In genomic region chr11:116625081-116626000, GRCm38 (mm10) we compare ENCODE assay signal across 8 mouse cellular contexts. TPM values are rescaled to one million over a fixed set of nuclear protein-coding genes. Genes with fewer than 3 reads are reported as not detected.
DNase-seq lines count a peak whose midpoint lies in the region; ATAC-seq and TF ChIP-seq lines count a peak whose summit lies in the region.
"Had no signal": no experiment of that assay in that cellular context is flagged by ENCODE, and none has a peak within 500 bp of the region (broad histone marks: within the 10 kb centered on the region; RNA-seq: fewer than 3 reads in every experiment).

No protein-coding gene starts in this region.

- WGBS in neural tube, embryonic 11.5 days: 74% methylated on average over 17 of the region's 17 CpGs

- DNase-seq in layer of hippocampus, adult 11-12 months (ENCODE audit: low spot score): peak; percentile 53
- DNase-seq in layer of hippocampus, postnatal 36 days: no peak
- DNase-seq in ES-E14 (ENCODE audit: low read depth, low spot score): peak; percentile 87
- DNase-seq in brain, embryonic 14.5 days (ENCODE audit: low read depth): no peak
- peak; percentile 70 to 76 for DNase-seq in kidney, postnatal 4 days
- peak; percentile 59 for DNase-seq in neural tube, embryonic 11.5 days (ENCODE audit: low spot score)
- no peak for DNase-seq in Muller cell, postnatal 12 days (ENCODE audit: inconsistent ontology term)

- no peak for ATAC-seq in neural tube, embryonic 11.5 days (ENCODE audit: insufficient read depth, low FRiP score, low TSS enrichment)

- peaks cover 7 to 34% of the 10 kb centered on the region in 2 experiments; a peak in 3 of 4 replicates for H3K4me1 ChIP-seq in ES-E14 (ENCODE audit: control insufficient read depth in 2 of 2, insufficient read depth in 2 of 2, low read length in 2 of 2, poor library complexity in 1 of 2)
- H3K4me1 ChIP-seq in neural tube, embryonic 11.5 days (ENCODE audit: control insufficient read depth, insufficient read depth, low read length): peaks cover 6% of the 10 kb centered on the region; the same call in 1 of the 2 replicates

- peak; percentile 68 for TF ChIP-seq CTCF in brain, embryonic 14.5 days (IDR thresholded peaks at IDR 0.05; ENCODE audit: borderline replicate concordance, extremely low read depth, insufficient read depth, insufficient read length)

- H3K9me3 ChIP-seq in ES-E14 (ENCODE audit: control insufficient read depth, insufficient read depth, low read depth, low read length): no peaks in the 10 kb centered on the region
- H3K9me3 ChIP-seq in neural tube, embryonic 11.5 days (ENCODE audit: control insufficient read depth, low read length): no peaks in the 10 kb centered on the region

- no peak overlapping the region for H3K4me2 ChIP-seq in neural tube, embryonic 11.5 days (ENCODE audit: low read depth)

- in situ Hi-C loops in ES-E14 (cut with MboI; ENCODE audit: low sequenced_read_pairs in 2 of 2, unreplicated experiment in 2 of 2): loop anchor here in 1 of 2 experiments (25.0 kb wide), 1 partner anchor 187 kb away; no protein-coding TSS in a partner anchor

- no peaks in the 10 kb centered on the region for H3K36me3 ChIP-seq in ES-E14 (ENCODE audit: control insufficient read depth, insufficient read depth, low read length, poor library complexity, severe bottlenecking)
- H3K36me3 ChIP-seq in neural tube, embryonic 11.5 days (ENCODE audit: control insufficient read depth, insufficient read depth, low read length): no peaks in the 10 kb centered on the region

- H3K4me3 ChIP-seq in ES-E14 (ENCODE audit: insufficient read depth in 1 of 2, low read depth in 1 of 2, low read length in 2 of 2, poor library complexity in 1 of 2, severe bottlenecking in 1 of 2): no peak overlapping the region
- H3K4me3 ChIP-seq in neural tube, embryonic 11.5 days (ENCODE audit: low read depth, low read length): no peak overlapping the region

- TF ChIP-seq POLR2A in brain, embryonic 14.5 days (IDR thresholded peaks at IDR 0.05; ENCODE audit: borderline replicate concordance, extremely low read depth, insufficient read depth, insufficient read length, poor library complexity, severe bottlenecking): no peak

- no peak overlapping the region; the same call in 1 of the 2 replicates for H3K27ac ChIP-seq in ES-E14 (ENCODE audit: insufficient read depth, low read depth, low read length, poor library complexity, severe bottlenecking)
- H3K27ac ChIP-seq in neural tube, embryonic 11.5 days (ENCODE audit: low read depth, low read length): no peak overlapping the region

- peak overlapping the region; percentile 62; the same call in 1 of the 2 replicates for H3K9ac ChIP-seq in ES-E14 (ENCODE audit: insufficient read depth, low read depth, low read length, poor library complexity, severe bottlenecking)
- no peak overlapping the region for H3K9ac ChIP-seq in neural tube, embryonic 11.5 days (ENCODE audit: low read length)

- H3K27me3 ChIP-seq in neural tube, embryonic 11.5 days (ENCODE audit: control insufficient read depth, insufficient read depth, low read length): peaks cover 13% of the 10 kb centered on the region

TF ChIP-seq in ES-E14, 5 proteins besides CTCF, POLR2A, EP300 and RAD21:
- TF ChIP-seq MAFK (IDR thresholded peaks at IDR 0.05; ENCODE audit: insufficient read depth, low read depth, low read length): no peak
- TF ChIP-seq ZNF384 (IDR thresholded peaks at IDR 0.05; ENCODE audit: low read depth, low read length): 0 out of 2 replicates have a peak, but pooled peaks have one; percentile 5
- TF ChIP-seq CHD2 (IDR thresholded peaks at IDR 0.05; ENCODE audit: low read depth, low read length): no peak
- TF ChIP-seq HCFC1 (IDR thresholded peaks at IDR 0.05; ENCODE audit: borderline replicate concordance, insufficient read depth, low read length): no peak
TF ChIP-seq in ES-E14: peak in this region for 1.

RNA-seq across cellular contexts. Expression of gene Rhbdf2, which starts 1.5 kb away (rescaled TPM):
- total RNA-seq in layer of hippocampus, postnatal 36 days (2021): 1 to 10 TPM in 1 of 2 experiments, under 1 TPM in 1; 0.90 to 1.4 TPM
- 29.3 and 53.8 TPM in 2 replicates for total RNA-seq in ES-E14 (2012; rRNA removed)
- polyA plus RNA-seq in brain, embryonic 14.5 days (2012; rRNA removed): 2.3 and 2.5 TPM in 2 replicates
- 4.9 and 5.3 TPM in 2 replicates for polyA plus RNA-seq in neural tube, embryonic 11.5 days (2014; fragmentation: Nextera tagmentation; extraction: Ambion mirVana)

RNA-seq across cellular contexts. Expression of gene Prcd, which starts 28.0 kb away (rescaled TPM):
- 1 to 10 TPM; 5.0 to 5.2 TPM for total RNA-seq in layer of hippocampus, postnatal 36 days (2021)
- total RNA-seq in ES-E14 (2012; rRNA removed): 2.0 and 2.2 TPM in 2 replicates
- 1.0 and 1.4 TPM in 2 replicates for polyA plus RNA-seq in brain, embryonic 14.5 days (2012; rRNA removed)
- 0.37 and 0.53 TPM in 2 replicates for polyA plus RNA-seq in neural tube, embryonic 11.5 days (2014; fragmentation: Nextera tagmentation; extraction: Ambion mirVana)

RNA-seq across cellular contexts. Expression of gene Cygb, which starts 28.8 kb away (rescaled TPM):
- total RNA-seq in layer of hippocampus, postnatal 36 days (2021): 10 to 100 TPM; 72.2 to 74.8 TPM
- total RNA-seq in ES-E14 (2012; rRNA removed): 0.37 and 0.40 TPM in 2 replicates
- polyA plus RNA-seq in brain, embryonic 14.5 days (2012; rRNA removed): 18.3 TPM in 2 replicates
- 2.3 and 3.0 TPM in 2 replicates for polyA plus RNA-seq in neural tube, embryonic 11.5 days (2014; fragmentation: Nextera tagmentation; extraction: Ambion mirVana)

RNA-seq across cellular contexts. Expression of gene Aanat, which starts 39.1 kb away (rescaled TPM):
- total RNA-seq in layer of hippocampus, postnatal 36 days (2021): under 1 TPM; 0.33 to 0.77 TPM
- 0.16 and 0.94 TPM in 2 replicates for total RNA-seq in ES-E14 (2012; rRNA removed)
- polyA plus RNA-seq in brain, embryonic 14.5 days (2012; rRNA removed): 1.2 and 2.7 TPM in 2 replicates
- polyA plus RNA-seq in neural tube, embryonic 11.5 days (2014; fragmentation: Nextera tagmentation; extraction: Ambion mirVana): not detected in 2 replicates
- total RNA-seq: heart, adult 18-20 months had no signal

RNA-seq across cellular contexts. Expression of gene Ube2o, which starts 44.1 kb away (rescaled TPM):
- total RNA-seq in layer of hippocampus, postnatal 36 days (2021): 10 to 100 TPM; 91.3 to 98.8 TPM
- total RNA-seq in ES-E14 (2012; rRNA removed): 45.2 and 50.0 TPM in 2 replicates
- 54.3 and 68.5 TPM in 2 replicates for polyA plus RNA-seq in brain, embryonic 14.5 days (2012; rRNA removed)
- polyA plus RNA-seq in neural tube, embryonic 11.5 days (2014; fragmentation: Nextera tagmentation; extraction: Ambion mirVana): 28.8 and 29.1 TPM in 2 replicates

Comparison
In these comparisons a context has a peak if more than half of its experiments do, and no peak if none do; other contexts are left out.
1. DNase-seq: peak in layer of hippocampus, adult 11-12 months (single experiment), ES-E14 (single experiment), kidney, postnatal 4 days (2 of 2) and neural tube, embryonic 11.5 days (single experiment); none in layer of hippocampus, postnatal 36 days (0 of 2), brain, embryonic 14.5 days (single experiment) and Muller cell, postnatal 12 days (single experiment).
2. RNA of gene Rhbdf2, which starts 1.5 kb away (total RNA-seq): 29.3 to 53.8 TPM in ES-E14; 0.90 to 1.4 TPM in layer of hippocampus, postnatal 36 days; every median in the first group is over 10 times any median in the second.
3. RNA of gene Cygb, which starts 28.8 kb away (total RNA-seq): 72.2 to 74.8 TPM in layer of hippocampus, postnatal 36 days; 0.37 to 0.40 TPM in ES-E14; every median in the first group is over 10 times any median in the second.